Comparison of ENCODE assay signal across 11 mouse cellular contexts in the genomic region with DNA sequence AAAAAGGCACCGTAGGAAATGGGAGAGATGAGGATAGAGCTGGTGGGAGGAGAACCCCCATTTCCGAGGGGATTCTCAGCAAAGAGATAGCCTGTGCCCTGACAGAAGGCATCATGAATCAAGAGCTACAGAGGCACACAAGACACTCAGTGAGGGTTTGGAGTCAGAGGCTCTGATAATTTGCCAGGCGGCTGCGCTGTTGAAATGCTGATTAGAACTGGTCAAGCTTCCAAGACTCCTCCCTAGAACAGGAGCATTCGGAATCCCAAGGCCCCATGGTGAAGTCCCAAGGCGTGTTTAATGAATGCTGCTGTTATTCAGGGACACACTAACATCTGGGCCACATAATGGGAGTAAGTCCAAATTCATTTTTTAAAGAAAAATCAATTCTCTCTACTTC. TPM values are rescaled to one million over a fixed set of nuclear protein-coding genes. Genes with fewer than 3 reads are reported as not detected.
A peak's percentile ranks its signal among the peaks of the same experiment; 100 is the strongest.
DNase-seq lines count a peak whose midpoint lies in the region; ATAC-seq and TF ChIP-seq lines count a peak whose summit lies in the region.
"Had no signal": no experiment of that assay in that cellular context is flagged by ENCODE, and none has a peak within 500 bp of the region (broad histone marks: within the 10 kb centered on the region; RNA-seq: fewer than 3 reads in every experiment).

No protein-coding gene starts in this region.

- intact Hi-C loops in heart, postnatal 25 days (cut with DNase I): no loop called here

- no peak overlapping the region for H3K27ac ChIP-seq in heart, postnatal 0 days (ENCODE audit: low read depth)
- no peak overlapping the region for H3K27ac ChIP-seq in hindbrain, postnatal 0 days

- no peak for ATAC-seq in heart, postnatal 0 days (ENCODE audit: insufficient read depth, low read depth)
- 0 out of 2 replicates have a peak, but pooled peaks have one; percentile 15 for ATAC-seq in hindbrain, postnatal 0 days
- ATAC-seq: inflammation-experienced regulatory T-cells, adult 6 months had no signal

- peak; percentile 19 for DNase-seq in adrenal gland, adult 2 months
- no peak for DNase-seq in adrenal gland, adult 18-20 months (ENCODE audit: low spot score in 2 of 2)
- DNase-seq in heart, postnatal 0 days (ENCODE audit: low spot score): peak; percentile 30
- DNase-seq in heart, postnatal 25 days (ENCODE audit: low spot score): no peak
- DNase-seq in adipocyte (ENCODE audit: low spot score): peak; percentile 24
- DNase-seq in hindbrain, postnatal 0 days (ENCODE audit: low spot score): peak; percentile 53
- DNase-seq in left cerebral cortex, adult 18-20 months (ENCODE audit: low spot score in 2 of 2): no peak
- no peak for DNase-seq in left cerebral cortex, adult 9 months (ENCODE audit: low spot score in 2 of 2)

- 24% methylated on average over 6 of the region's 6 CpGs for WGBS in heart, postnatal 0 days
- 21% methylated on average over 6 of the region's 6 CpGs for WGBS in hindbrain, postnatal 0 days

- no peaks in the 10 kb centered on the region for H3K27me3 ChIP-seq in heart, postnatal 0 days (ENCODE audit: control insufficient read depth, insufficient read depth, low read length)
- no peaks in the 10 kb centered on the region for H3K27me3 ChIP-seq in hindbrain, postnatal 0 days (ENCODE audit: insufficient read depth, low read length)

- H3K9ac ChIP-seq in heart, postnatal 0 days (replicated peaks; ENCODE audit: low read depth, low read length): no peak overlapping the region
- H3K9ac ChIP-seq in hindbrain, postnatal 0 days (replicated peaks; ENCODE audit: low read length): no peak overlapping the region

- no peaks in the 10 kb centered on the region for H3K9me3 ChIP-seq in heart, postnatal 0 days (replicated peaks; ENCODE audit: control insufficient read depth, low read length)
- no peaks in the 10 kb centered on the region for H3K9me3 ChIP-seq in hindbrain, postnatal 0 days (ENCODE audit: low read length)

- no peak overlapping the region for H3K4me3 ChIP-seq in heart, postnatal 0 days (ENCODE audit: low read depth, low read length)
- no peak overlapping the region for H3K4me3 ChIP-seq in hindbrain, postnatal 0 days (ENCODE audit: low read length)

- no peaks in the 10 kb centered on the region for H3K36me3 ChIP-seq in heart, postnatal 0 days (replicated peaks; ENCODE audit: control insufficient read depth, insufficient read depth, low read length)
- H3K36me3 ChIP-seq in hindbrain, postnatal 0 days (ENCODE audit: insufficient read depth, low read length): no peaks in the 10 kb centered on the region

- no peak overlapping the region for H3K4me2 ChIP-seq in heart, postnatal 0 days (ENCODE audit: low read depth, low read length)
- H3K4me2 ChIP-seq in hindbrain, postnatal 0 days (ENCODE audit: low read depth, low read length): no peak overlapping the region

- TF ChIP-seq EP300 in heart, postnatal 0 days (IDR thresholded peaks at IDR 0.05; ENCODE audit: low read depth): no peak

- no peak for TF ChIP-seq CTCF in heart, postnatal 0 days (IDR thresholded peaks at IDR 0.05; ENCODE audit: low read depth)
- no peak for TF ChIP-seq CTCF in hindbrain, postnatal 0 days (IDR thresholded peaks at IDR 0.05; ENCODE audit: low read depth)

- H3K4me1 ChIP-seq in heart, postnatal 0 days (ENCODE audit: control insufficient read depth, insufficient read depth): no peaks in the 10 kb centered on the region
- no peaks in the 10 kb centered on the region for H3K4me1 ChIP-seq in hindbrain, postnatal 0 days (ENCODE audit: insufficient read depth, low read length)

RNA-seq across cellular contexts. Expression of gene Mindy4b-ps, which starts 4.8 kb away (rescaled TPM):
- total RNA-seq in adrenal gland, adult 2 months (2021): not detected
- polyA plus RNA-seq in adrenal gland, adult 2 months (2012; rRNA removed): not detected in 2 replicates
- not detected for total RNA-seq in adrenal gland, adult 18-20 months (2021)
- total RNA-seq in heart, postnatal 0 days (2014; rRNA removed; ENCODE audit: low replicate concordance): 0.23 and 0.27 TPM in 2 replicates
- 0.16 and 0.52 TPM in 2 replicates for polyA plus RNA-seq in heart, postnatal 0 days (2015; fragmentation: Nextera tagmentation; extraction: Ambion mirVana)
- under 1 TPM; 0.28 to 0.52 TPM for total RNA-seq in heart, postnatal 25 days (2021)
- not detected in 2 replicates for total RNA-seq in hindbrain, postnatal 0 days (2014; rRNA removed)
- polyA plus RNA-seq in hindbrain, postnatal 0 days (2015; fragmentation: Nextera tagmentation; extraction: Ambion mirVana): 0.09 TPM in 1 of 2 replicates, not detected in the other
- total RNA-seq in left cerebral cortex, adult 18-20 months (2021): 1 to 10 TPM; 2.2 to 4.9 TPM
- total RNA-seq: megakaryocyte-erythroid progenitor cell, adult 5-6 weeks had no signal
- polyA plus RNA-seq: inflammation-experienced regulatory T-cells, adult 6 months; liver, embryonic 16.5 days had no signal

Comparison
In these comparisons a context has a peak if more than half of its experiments do, and no peak if none do; other contexts are left out.
1. DNase-seq: peak in adrenal gland, adult 2 months (single experiment), heart, postnatal 0 days (single experiment), adipocyte (single experiment) and hindbrain, postnatal 0 days (single experiment); none in adrenal gland, adult 18-20 months (0 of 2), heart, postnatal 25 days (single experiment), left cerebral cortex, adult 18-20 months (0 of 2) and left cerebral cortex, adult 9 months (0 of 2).